In the genomic region with DNA sequence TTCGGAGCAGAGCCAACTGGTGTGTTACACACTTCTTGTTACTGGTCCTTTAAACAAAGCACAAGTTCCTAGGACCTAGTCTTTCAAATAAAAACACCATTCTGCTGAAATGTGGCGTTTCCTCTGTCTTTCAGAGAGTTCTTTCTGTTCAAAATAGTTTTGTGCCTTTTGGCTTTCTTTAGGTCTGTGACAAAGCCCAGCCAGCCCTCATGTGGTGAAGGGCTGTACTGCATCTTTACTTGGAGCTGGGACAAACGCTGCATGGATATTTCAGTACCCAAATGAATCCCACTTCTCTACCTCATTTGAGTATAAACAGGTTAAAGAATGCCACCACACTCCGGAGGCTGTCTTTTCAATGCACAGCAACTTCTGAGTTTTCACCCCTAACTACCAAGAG, we compare ENCODE assay signal across 8 mouse cellular contexts.
DNase-seq lines count a peak whose midpoint lies in the region; ATAC-seq lines count a peak whose summit lies in the region.

No protein-coding gene starts in this region.

- peaks cover 7% of the 10 kb centered on the region; the same call in 1 of the 2 replicates for H3K4me1 ChIP-seq in forebrain, embryonic 14.5 days (ENCODE audit: control insufficient read depth, insufficient read depth, low read length)
- H3K4me1 ChIP-seq in forebrain, embryonic 12.5 days, result peaks cover 17% of the 10 kb centered on the region
- peaks cover 9% of the 10 kb centered on the region; the same call in 1 of the 2 replicates for H3K4me1 ChIP-seq in lung, embryonic 16.5 days (replicated peaks; ENCODE audit: control insufficient read depth, insufficient read depth, low read length)
- H3K4me1 ChIP-seq in stomach, embryonic 16.5 days (ENCODE audit: control insufficient read depth, insufficient read depth, low read length), result peaks cover 13% of the 10 kb centered on the region

- no peaks in the 10 kb centered on the region for H3K9me3 ChIP-seq in forebrain, embryonic 14.5 days (replicated peaks; ENCODE audit: control insufficient read depth, low read length)
- H3K9me3 ChIP-seq in forebrain, embryonic 12.5 days, result no peaks in the 10 kb centered on the region
- no peaks in the 10 kb centered on the region for H3K9me3 ChIP-seq in lung, embryonic 16.5 days (ENCODE audit: control insufficient read depth, low read length)
- no peaks in the 10 kb centered on the region for H3K9me3 ChIP-seq in stomach, embryonic 16.5 days (replicated peaks; ENCODE audit: control insufficient read depth, low read length)

- DNase-seq in forebrain, embryonic 14.5 days (ENCODE audit: low spot score), result peak; percentile 78
- DNase-seq in B cell, adult 2 months, result peak; percentile 45 to 50
- peak; percentile 81 for DNase-seq in brain, adult 2 months (ENCODE audit: low read depth, low spot score)
- DNase-seq in forelimb bud, embryonic 11.5 days (ENCODE audit: low read depth, low spot score), result peak; percentile 75
- DNase-seq in kidney, postnatal 14 days, result peak; percentile 85

- 46% methylated on average over 4 of the region's 4 CpGs for WGBS in forebrain, embryonic 14.5 days
- 42% methylated on average over 4 of the region's 4 CpGs for WGBS in forebrain, embryonic 12.5 days
- WGBS in lung, embryonic 16.5 days, result 31% methylated on average over 4 of the region's 4 CpGs
- WGBS in stomach, embryonic 16.5 days, result 37% methylated on average over 4 of the region's 4 CpGs

- H3K4me2 ChIP-seq in forebrain, embryonic 14.5 days (ENCODE audit: low read length), result no peak overlapping the region
- no peak overlapping the region for H3K4me2 ChIP-seq in forebrain, embryonic 12.5 days
- H3K4me2 ChIP-seq in lung, embryonic 16.5 days (ENCODE audit: low read depth, low read length), result no peak overlapping the region
- H3K4me2 ChIP-seq in stomach, embryonic 16.5 days (ENCODE audit: low read depth, low read length), result no peak overlapping the region

- no peak for ATAC-seq in forebrain, embryonic 14.5 days
- no peak for ATAC-seq in forebrain, embryonic 12.5 days (ENCODE audit: low FRiP score)
- ATAC-seq in lung, embryonic 16.5 days (ENCODE audit: low read depth), result peak; percentile 43
- ATAC-seq in stomach, embryonic 16.5 days (ENCODE audit: insufficient read depth, low FRiP score), result no peak

- no peak overlapping the region for H3K4me3 ChIP-seq in forebrain, embryonic 14.5 days (ENCODE audit: low read depth, low read length)
- H3K4me3 ChIP-seq in forebrain, embryonic 12.5 days (replicated peaks), result no peak overlapping the region
- H3K4me3 ChIP-seq in lung, embryonic 16.5 days (ENCODE audit: low read length), result no peak overlapping the region
- H3K4me3 ChIP-seq in stomach, embryonic 16.5 days (replicated peaks; ENCODE audit: low read length), result no peak overlapping the region

- no peaks in the 10 kb centered on the region for H3K27me3 ChIP-seq in forebrain, embryonic 14.5 days (replicated peaks; ENCODE audit: control insufficient read depth, insufficient read depth, low read length)
- H3K27me3 ChIP-seq in forebrain, embryonic 12.5 days, result peaks cover 12% of the 10 kb centered on the region
- H3K27me3 ChIP-seq in lung, embryonic 16.5 days (ENCODE audit: control insufficient read depth, insufficient read depth, low read depth, low read length), result no peaks in the 10 kb centered on the region
- H3K27me3 ChIP-seq in stomach, embryonic 16.5 days (ENCODE audit: control insufficient read depth, insufficient read depth, low read length), result no peaks in the 10 kb centered on the region

- H3K9ac ChIP-seq in forebrain, embryonic 14.5 days (ENCODE audit: low read length), result no peak overlapping the region
- no peak overlapping the region for H3K9ac ChIP-seq in forebrain, embryonic 12.5 days
- no peak overlapping the region for H3K9ac ChIP-seq in lung, embryonic 16.5 days (ENCODE audit: low read length)
- H3K9ac ChIP-seq in stomach, embryonic 16.5 days (ENCODE audit: low read length), result no peak overlapping the region

- H3K27ac ChIP-seq in forebrain, embryonic 14.5 days (ENCODE audit: low read depth, low read length), result no peak overlapping the region
- H3K27ac ChIP-seq in forebrain, embryonic 12.5 days, result no peak overlapping the region
- peak overlapping the region; percentile 41; the same call in 1 of the 2 replicates for H3K27ac ChIP-seq in lung, embryonic 16.5 days (ENCODE audit: low read length)
- 0 out of 2 replicates have a peak overlapping the region, but pooled peaks have one; percentile 0 for H3K27ac ChIP-seq in stomach, embryonic 16.5 days (ENCODE audit: low read length)

- H3K36me3 ChIP-seq in forebrain, embryonic 14.5 days (ENCODE audit: control insufficient read depth, insufficient read depth, low read length), result no peaks in the 10 kb centered on the region
- H3K36me3 ChIP-seq in forebrain, embryonic 12.5 days (replicated peaks), result no peaks in the 10 kb centered on the region
- H3K36me3 ChIP-seq in lung, embryonic 16.5 days (ENCODE audit: control insufficient read depth, insufficient read depth, low read length), result no peaks in the 10 kb centered on the region
- no peaks in the 10 kb centered on the region for H3K36me3 ChIP-seq in stomach, embryonic 16.5 days (ENCODE audit: control insufficient read depth, insufficient read depth, low read length)

Comparison
In these comparisons a context has a peak if more than half of its experiments do, and no peak if none do; other contexts are left out.
1. H3K27ac ChIP-seq: peak in lung, embryonic 16.5 days (single experiment) and stomach, embryonic 16.5 days (single experiment); none in forebrain, embryonic 14.5 days (single experiment) and forebrain, embryonic 12.5 days (single experiment).
2. Peak in every context shown above with its lines, with median percentiles within 50 percentile points of each other: DNase-seq.